Mouse (Mus musculus) B cell, adult 62 days (primary cell): ENCODE measurements around the gene Alad. TPM values are rescaled to one million over a fixed set of nuclear protein-coding genes. Genes with fewer than 3 reads are reported as not detected.

Experiments used
- total RNA-seq: library from RNA; stranded (reverse); gene quantifications from 4 replicates; pipeline ENCODE4 v1.2.4, GENCODE M21; 2023

Gene Alad
- 16.5 to 24.8 TPM (median 19.7 TPM) in 4 replicates for total RNA-seq

GRCm38 (mm10) chr4:62519849-62520233 lies at the start of gene Alad:
Alad (minus strand) TSS chr4:62519918.

GRCm38 (mm10) chr4:62559797-62560329 lies 40.1 kb upstream of the Alad start, which contains the start of gene Rgs3:
Rgs3 (plus strand) TSS chr4:62559847.

GRCm38 (mm10) chr4:62524651-62525488 lies 5.2 kb upstream of the Alad start, which contains the start of the genes Pole3 and 4933430I17Rik:
Pole3 (minus strand) TSS chr4:62525068.
4933430I17Rik (plus strand) TSS chr4:62525369.

GRCm38 (mm10) chr4:62503374-62503970 lies 16.2 kb downstream of the Alad start, which contains the start of gene Hdhd3:
Hdhd3 (minus strand) TSS chr4:62503467.

GRCm38 (mm10) chr4:62479937-62480708 lies 39.6 kb downstream of the Alad start, which contains the start of gene Bspry:
Bspry (plus strand) TSS chr4:62480053.

GRCm38 (mm10) chr4:62470598-62471051 lies 49.1 kb downstream of the Alad start, which contains the start of gene Wdr31:
Wdr31 (minus strand) TSS chr4:62470896.

Other genes starting within 250 kb of the Alad start
- 102 to 109 TPM (median 105 TPM) in 4 replicates for gene Fkbp15, start 159.4 kb downstream of the Alad start, total RNA-seq
- 12.8 to 14.7 TPM (median 13.9 TPM) in 4 replicates for gene Slc31a1, start 159.2 kb downstream of the Alad start, total RNA-seq
- gene Cdc26, start 111.3 kb downstream of the Alad start, total RNA-seq = 48.4 to 56.4 TPM (median 48.7 TPM) in 4 replicates
- 24.8 to 28.4 TPM (median 25.4 TPM) in 4 replicates for gene Prpf4, start 111.1 kb downstream of the Alad start, total RNA-seq
- not detected in 4 replicates for gene Rnf183, start 84.7 kb downstream of the Alad start, total RNA-seq
- gene Wdr31, start 49.0 kb downstream of the Alad start, total RNA-seq = not detected in 4 replicates
- 9.1 to 11.5 TPM (median 10.5 TPM) in 4 replicates for gene Bspry, start 39.9 kb downstream of the Alad start, total RNA-seq
- gene Hdhd3, start 16.5 kb downstream of the Alad start, total RNA-seq = 0.49 to 0.98 TPM (median 0.83 TPM) in 3 of 4 replicates, not detected in the other
- 18.5 to 21.5 TPM (median 20.9 TPM) in 4 replicates for gene Pole3, start 5.2 kb upstream of the Alad start, total RNA-seq
- gene 4933430I17Rik, start 5.5 kb upstream of the Alad start, total RNA-seq = 0.32 to 1.2 TPM (median 0.84 TPM) in 4 replicates
- gene Rgs3, start 39.9 kb upstream of the Alad start, total RNA-seq = 30.4 to 40.4 TPM (median 35.8 TPM) in 4 replicates